Mouse (Mus musculus): ENCODE results near the gene Tcaf1. TPM values are rescaled to one million over a fixed set of nuclear protein-coding genes. Genes with fewer than 3 reads are reported as not detected.

The Tcaf1 gene
- total and polyA plus RNA-seq, 2 experiments from 2014 or later, result 199 to 306 TPM

- DNase-seq (ENCODE audit: low spot score) (no peak), ATAC-seq (ENCODE audit: low FRiP score) (no peak)
- peaks cover 69% of the 10 kb centered on the region for H3K36me3 ChIP-seq (ENCODE audit: insufficient read depth, low read length)
- no peak overlapping the region for H3K27ac ChIP-seq (ENCODE audit: low read depth, low read length)
- no peaks in the 10 kb centered on the region for H3K9me3 ChIP-seq (ENCODE audit: low read length)
- no peak overlapping the region for H3K4me3 ChIP-seq (ENCODE audit: low read depth, low read length)
- H3K4me2 ChIP-seq (ENCODE audit: low read depth, low read length, poor library complexity, severe bottlenecking), result no peak overlapping the region
- no peak for TF ChIP-seq CTCF (IDR thresholded peaks at IDR 0.05)
- no peaks in the 10 kb centered on the region for H3K4me1 ChIP-seq (ENCODE audit: insufficient read depth, low read length)
- no peak overlapping the region for H3K9ac ChIP-seq (replicated peaks; ENCODE audit: low read length, poor library complexity, severe bottlenecking)
- H3K27me3 ChIP-seq (ENCODE audit: insufficient read depth, low read length), result no peaks in the 10 kb centered on the region
- 99% methylated on average over 3 of the region's 3 CpGs for WGBS
Measured at GRCm38 (mm10) chr6:42676011-42676410, 33.9 kb downstream of the Tcaf1 start.

- Histone ChIP-seq H3K27ac (ENCODE audit: low read depth, low read length) (no peak overlapping the region), H3K9me3 (ENCODE audit: low read length) (no peaks in the 10 kb centered on the region), H3K27me3 (ENCODE audit: insufficient read depth, low read length) (no peaks in the 10 kb centered on the region), H3K9ac (replicated peaks; ENCODE audit: low read length, poor library complexity, severe bottlenecking) (no peak overlapping the region), H3K36me3 (ENCODE audit: insufficient read depth, low read length) (peaks cover 43% of the 10 kb centered on the region), H3K4me1 (ENCODE audit: insufficient read depth, low read length) (no peaks in the 10 kb centered on the region), H3K4me2 (ENCODE audit: low read depth, low read length, poor library complexity, severe bottlenecking) (no peak overlapping the region), H3K4me3 (ENCODE audit: low read depth, low read length) (no peak overlapping the region)
- no peak for TF ChIP-seq CTCF (IDR thresholded peaks at IDR 0.05)
- DNase-seq (ENCODE audit: low spot score), result no peak
- ATAC-seq (ENCODE audit: low FRiP score), result no peak
- WGBS, result 95% methylated on average over 1 of the region's 1 CpGs
Measured at GRCm38 (mm10) chr6:42671767-42672166, 38.1 kb downstream of the Tcaf1 start.

GRCm38 (mm10) chr6:42667722-42668121 is 42.2 kb downstream of the Tcaf1 start:
- peaks cover 7% of the 10 kb centered on the region for H3K36me3 ChIP-seq (ENCODE audit: insufficient read depth, low read length)
- H3K27ac ChIP-seq (ENCODE audit: low read depth, low read length), result no peak overlapping the region
- H3K9me3 ChIP-seq (ENCODE audit: low read length), result no peaks in the 10 kb centered on the region
- no peak overlapping the region for H3K9ac ChIP-seq (replicated peaks; ENCODE audit: low read length, poor library complexity, severe bottlenecking)
- ATAC-seq (ENCODE audit: low FRiP score) (no peak), DNase-seq (ENCODE audit: low spot score) (no peak)
- H3K4me1 ChIP-seq (ENCODE audit: insufficient read depth, low read length), result no peaks in the 10 kb centered on the region
- H3K27me3 ChIP-seq (ENCODE audit: insufficient read depth, low read length), result no peaks in the 10 kb centered on the region
- WGBS, result 95% methylated on average over 2 of the region's 2 CpGs
- TF ChIP-seq CTCF (IDR thresholded peaks at IDR 0.05), result no peak
- no peak overlapping the region for H3K4me2 ChIP-seq (ENCODE audit: low read depth, low read length, poor library complexity, severe bottlenecking)
- no peak overlapping the region for H3K4me3 ChIP-seq (ENCODE audit: low read depth, low read length)

- H3K36me3 ChIP-seq (ENCODE audit: insufficient read depth, low read length), result no peaks in the 10 kb centered on the region
- TF ChIP-seq CTCF (IDR thresholded peaks at IDR 0.05), result no peak
- no peak overlapping the region for H3K9ac ChIP-seq (replicated peaks; ENCODE audit: low read length, poor library complexity, severe bottlenecking)
- WGBS, result 64% methylated on average over 2 of the region's 2 CpGs
- DNase-seq (ENCODE audit: low spot score) (peak; percentile 37), ATAC-seq (ENCODE audit: low FRiP score) (no peak)
- no peaks in the 10 kb centered on the region for H3K9me3 ChIP-seq (ENCODE audit: low read length)
- H3K4me3 ChIP-seq (ENCODE audit: low read depth, low read length), result no peak overlapping the region
- no peaks in the 10 kb centered on the region for H3K4me1 ChIP-seq (ENCODE audit: insufficient read depth, low read length)
- no peaks in the 10 kb centered on the region for H3K27me3 ChIP-seq (ENCODE audit: insufficient read depth, low read length)
- no peak overlapping the region for H3K4me2 ChIP-seq (ENCODE audit: low read depth, low read length, poor library complexity, severe bottlenecking)
- H3K27ac ChIP-seq (ENCODE audit: low read depth, low read length), result no peak overlapping the region
Measured at GRCm38 (mm10) chr6:42661739-42662138, 48.1 kb downstream of the Tcaf1 start.

- peak; percentile 95 for ATAC-seq (ENCODE audit: low FRiP score)
- Histone ChIP-seq H3K36me3 (ENCODE audit: insufficient read depth, low read length) (no peaks in the 10 kb centered on the region), H3K27ac (ENCODE audit: low read depth, low read length) (no peak within 1 kb of the TSS), H3K4me3 (ENCODE audit: low read depth, low read length) (peak within 1 kb of the TSS; percentile 37), H3K9me3 (ENCODE audit: low read length) (no peaks in the 10 kb centered on the region), H3K4me2 (ENCODE audit: low read depth, low read length, poor library complexity, severe bottlenecking) (peak within 1 kb of the TSS; percentile 82), H3K4me1 (ENCODE audit: insufficient read depth, low read length) (no peaks in the 10 kb centered on the region), H3K27me3 (ENCODE audit: insufficient read depth, low read length) (no peaks in the 10 kb centered on the region), H3K9ac (replicated peaks; ENCODE audit: low read length, poor library complexity, severe bottlenecking) (peak within 1 kb of the TSS; percentile 50)
- DNase-seq (ENCODE audit: low spot score), result peak; percentile 80
- peak; percentile 91 for TF ChIP-seq CTCF (IDR thresholded peaks at IDR 0.05)
- WGBS, result 1% methylated on average over 23 of the region's 23 CpGs
Measured at GRCm38 (mm10) chr6:42644912-42645549, 64.9 kb downstream of the Tcaf1 start, which contains the start of gene Tcaf2. Gene Tcaf2 (minus strand): TSS chr6:42645254.

GRCm38 (mm10) chr6:42634393-42634792 is 75.5 kb downstream of the Tcaf1 start:
- Histone ChIP-seq H3K4me1 (ENCODE audit: insufficient read depth, low read length) (no peaks in the 10 kb centered on the region), H3K9ac (replicated peaks; ENCODE audit: low read length, poor library complexity, severe bottlenecking) (no peak overlapping the region), H3K4me3 (ENCODE audit: low read depth, low read length) (no peak overlapping the region), H3K9me3 (ENCODE audit: low read length) (no peaks in the 10 kb centered on the region), H3K27ac (ENCODE audit: low read depth, low read length) (no peak overlapping the region), H3K27me3 (ENCODE audit: insufficient read depth, low read length) (no peaks in the 10 kb centered on the region), H3K4me2 (ENCODE audit: low read depth, low read length, poor library complexity, severe bottlenecking) (no peak overlapping the region), H3K36me3 (ENCODE audit: insufficient read depth, low read length) (no peaks in the 10 kb centered on the region)
- DNase-seq (ENCODE audit: low spot score) (no peak), ATAC-seq (ENCODE audit: low FRiP score) (no peak)
- 74% methylated on average over 5 of the region's 5 CpGs for WGBS
- TF ChIP-seq CTCF (IDR thresholded peaks at IDR 0.05), result no peak

Measured in midbrain, postnatal 0 days (tissue).